Mouse (Mus musculus): Measurements from ENCODE around the gene Ercc6. TPM values are rescaled to one million over a fixed set of nuclear protein-coding genes. Genes with fewer than 3 reads are reported as not detected.
A peak's percentile ranks its signal among the peaks of the same experiment; 100 is the strongest.

The Ercc6 gene
- total and polyA plus RNA-seq, 2 experiments from 2014 or later: 9.9 to 16.8 TPM

DNA sequence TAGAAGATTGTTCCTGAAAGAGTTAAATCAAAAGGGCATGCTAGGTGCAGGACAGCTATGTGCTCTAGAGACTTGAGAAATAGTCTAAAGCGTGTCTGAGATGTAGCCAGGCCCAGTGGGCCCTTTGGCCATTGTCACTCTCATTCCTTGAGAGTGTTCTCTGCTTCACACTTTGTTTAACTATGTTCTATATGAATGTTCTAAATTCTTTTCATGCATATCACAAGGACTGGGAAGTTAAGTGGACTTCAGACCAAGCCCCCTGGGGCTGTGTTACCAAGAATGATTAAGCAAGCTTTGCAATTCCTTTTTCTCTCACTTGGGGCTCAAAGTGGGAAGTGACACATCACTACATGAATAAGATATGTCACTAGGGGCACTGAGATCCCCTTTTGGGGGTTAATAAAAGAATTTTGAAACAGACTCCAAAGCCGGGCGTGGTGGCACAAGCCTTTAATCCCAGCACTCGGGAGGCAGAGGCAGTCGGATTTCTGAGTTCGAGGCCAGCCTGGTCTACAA is 3.8 kb upstream of the Ercc6 start:
- 77% methylated on average over 6 of the region's 6 CpGs for WGBS
- ATAC-seq (ENCODE audit: low FRiP score): no peak
- no peak for TF ChIP-seq CTCF (IDR thresholded peaks at IDR 0.05)

DNA sequence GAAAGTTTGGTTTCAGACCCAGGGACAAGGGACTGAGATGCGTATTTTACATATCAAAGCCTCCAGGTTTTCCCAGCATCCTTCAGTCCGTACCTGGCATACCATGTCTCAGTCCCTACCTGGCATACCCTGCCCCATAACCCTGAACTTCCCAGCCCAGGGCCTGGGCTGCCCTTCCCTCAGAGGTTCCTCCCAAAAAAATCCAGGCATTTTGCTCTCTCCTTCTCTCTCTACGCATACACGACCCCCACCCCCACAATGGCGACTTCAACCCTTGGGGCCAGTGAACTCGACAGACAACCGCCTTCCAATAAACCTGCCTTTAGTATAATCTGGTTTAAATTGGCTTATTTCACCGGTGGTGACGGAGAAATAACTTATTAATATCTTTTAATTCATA is 409 bp upstream of the Ercc6 start:
- DNase-seq (ENCODE audit: low spot score) (no peak), ATAC-seq (ENCODE audit: low FRiP score) (peak; percentile 35; the same call in 1 of the 2 replicates)
- no peaks in the 10 kb centered on the region for H3K27me3 ChIP-seq (ENCODE audit: insufficient read depth, low read length)
- H3K36me3 ChIP-seq (ENCODE audit: insufficient read depth, low read length): 0 out of 2 replicates have a peak, but pooled peaks cover 8% of the 10 kb centered on the region
- 35% methylated on average over 9 of the region's 9 CpGs for WGBS
- H3K4me2 ChIP-seq (ENCODE audit: low read depth, low read length, poor library complexity, severe bottlenecking): peak overlapping the region; percentile 77
- H3K4me3 ChIP-seq (ENCODE audit: low read depth, low read length): peak overlapping the region; percentile 76
- no peak for TF ChIP-seq CTCF (IDR thresholded peaks at IDR 0.05)
- H3K9me3 ChIP-seq (ENCODE audit: low read length): no peaks in the 10 kb centered on the region
- H3K9ac ChIP-seq (replicated peaks; ENCODE audit: low read length, poor library complexity, severe bottlenecking): 0 out of 2 replicates have a peak overlapping the region, but pooled peaks have one; percentile 52
- H3K4me1 ChIP-seq (ENCODE audit: insufficient read depth, low read length): no peaks in the 10 kb centered on the region
- 0 out of 2 replicates have a peak overlapping the region, but pooled peaks have one; percentile 26 for H3K27ac ChIP-seq (ENCODE audit: low read depth, low read length)

More for the DNA sequence above, 3.8 kb upstream of the Ercc6 start:
- Histone ChIP-seq H3K9me3 (ENCODE audit: low read length) (no peaks in the 10 kb centered on the region), H3K27ac (ENCODE audit: low read depth, low read length) (no peak overlapping the region), H3K4me3 (ENCODE audit: low read depth, low read length) (no peak overlapping the region), H3K4me1 (ENCODE audit: insufficient read depth, low read length) (no peaks in the 10 kb centered on the region), H3K9ac (replicated peaks; ENCODE audit: low read length, poor library complexity, severe bottlenecking) (no peak overlapping the region), H3K27me3 (ENCODE audit: insufficient read depth, low read length) (no peaks in the 10 kb centered on the region), H3K36me3 (ENCODE audit: insufficient read depth, low read length) (no peaks in the 10 kb centered on the region), H3K4me2 (ENCODE audit: low read depth, low read length, poor library complexity, severe bottlenecking) (no peak overlapping the region)
- DNase-seq (ENCODE audit: low spot score): no peak

DNA sequence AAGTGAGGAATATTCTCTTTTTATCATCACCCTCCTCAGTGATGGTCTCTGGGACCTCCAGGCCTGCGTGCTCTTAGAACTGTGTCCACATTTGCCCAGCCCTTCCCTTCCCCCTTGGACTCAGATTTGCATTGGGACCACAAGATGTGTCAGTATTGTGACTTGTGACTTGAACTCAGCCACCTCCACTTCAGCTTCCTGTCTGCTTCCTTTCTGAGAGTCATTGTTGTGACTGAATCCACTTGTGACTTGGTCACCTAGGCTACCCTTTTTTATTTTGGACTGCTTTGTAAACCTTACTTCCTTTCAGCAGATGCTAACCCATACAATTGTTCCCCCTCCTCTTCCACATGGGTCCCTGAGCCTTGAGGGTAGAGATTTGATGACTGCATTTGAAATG is 2.8 kb downstream of the Ercc6 start:
- no peak overlapping the region for H3K4me2 ChIP-seq (ENCODE audit: low read depth, low read length, poor library complexity, severe bottlenecking)
- H3K27ac ChIP-seq (ENCODE audit: low read depth, low read length): no peak overlapping the region
- H3K4me3 ChIP-seq (ENCODE audit: low read depth, low read length): no peak overlapping the region
- no peaks in the 10 kb centered on the region for H3K27me3 ChIP-seq (ENCODE audit: insufficient read depth, low read length)
- whole genome bisulfite sequencing: 93% methylated on average over 1 of the region's 1 CpGs
- TF ChIP-seq CTCF (IDR thresholded peaks at IDR 0.05): no peak
- ATAC-seq (ENCODE audit: low FRiP score) (no peak), DNase-seq (ENCODE audit: low spot score) (no peak)
- H3K9me3 ChIP-seq (ENCODE audit: low read length): no peaks in the 10 kb centered on the region
- no peak overlapping the region for H3K9ac ChIP-seq (replicated peaks; ENCODE audit: low read length, poor library complexity, severe bottlenecking)
- H3K4me1 ChIP-seq (ENCODE audit: insufficient read depth, low read length): no peaks in the 10 kb centered on the region
- H3K36me3 ChIP-seq (ENCODE audit: insufficient read depth, low read length): peaks cover 24% of the 10 kb centered on the region

DNA sequence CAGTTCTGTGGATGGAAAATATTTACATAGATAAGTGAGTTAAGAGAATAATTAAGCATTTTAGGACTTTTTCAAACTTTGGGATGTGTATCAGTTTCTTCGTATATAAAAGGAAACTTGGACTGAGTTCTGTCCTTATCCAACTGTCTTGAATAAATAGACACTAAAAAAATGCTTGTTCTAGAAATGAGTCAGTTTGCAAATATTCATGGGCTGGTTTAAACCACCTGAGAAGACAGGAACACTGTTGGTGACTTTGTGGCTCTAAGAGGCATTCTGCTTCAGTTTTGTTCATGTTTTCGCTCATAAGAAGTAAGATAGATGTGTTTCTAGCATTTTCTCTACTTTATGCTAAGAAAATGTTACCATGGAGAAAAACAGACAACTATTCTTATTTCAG is 5.2 kb downstream of the Ercc6 start:
- DNase-seq (ENCODE audit: low spot score): no peak
- H3K9ac ChIP-seq (replicated peaks; ENCODE audit: low read length, poor library complexity, severe bottlenecking): no peak overlapping the region
- H3K36me3 ChIP-seq (ENCODE audit: insufficient read depth, low read length): peaks cover 31% of the 10 kb centered on the region
- ATAC-seq (ENCODE audit: low FRiP score): no peak
- H3K27ac ChIP-seq (ENCODE audit: low read depth, low read length): no peak overlapping the region
- no peak overlapping the region for H3K4me3 ChIP-seq (ENCODE audit: low read depth, low read length)
- H3K9me3 ChIP-seq (ENCODE audit: low read length): no peaks in the 10 kb centered on the region
- no peaks in the 10 kb centered on the region for H3K4me1 ChIP-seq (ENCODE audit: insufficient read depth, low read length)
- no peaks in the 10 kb centered on the region for H3K27me3 ChIP-seq (ENCODE audit: insufficient read depth, low read length)
- WGBS: 97% methylated on average over 2 of the region's 2 CpGs
- TF ChIP-seq CTCF (IDR thresholded peaks at IDR 0.05): no peak
- H3K4me2 ChIP-seq (ENCODE audit: low read depth, low read length, poor library complexity, severe bottlenecking): no peak overlapping the region

DNA sequence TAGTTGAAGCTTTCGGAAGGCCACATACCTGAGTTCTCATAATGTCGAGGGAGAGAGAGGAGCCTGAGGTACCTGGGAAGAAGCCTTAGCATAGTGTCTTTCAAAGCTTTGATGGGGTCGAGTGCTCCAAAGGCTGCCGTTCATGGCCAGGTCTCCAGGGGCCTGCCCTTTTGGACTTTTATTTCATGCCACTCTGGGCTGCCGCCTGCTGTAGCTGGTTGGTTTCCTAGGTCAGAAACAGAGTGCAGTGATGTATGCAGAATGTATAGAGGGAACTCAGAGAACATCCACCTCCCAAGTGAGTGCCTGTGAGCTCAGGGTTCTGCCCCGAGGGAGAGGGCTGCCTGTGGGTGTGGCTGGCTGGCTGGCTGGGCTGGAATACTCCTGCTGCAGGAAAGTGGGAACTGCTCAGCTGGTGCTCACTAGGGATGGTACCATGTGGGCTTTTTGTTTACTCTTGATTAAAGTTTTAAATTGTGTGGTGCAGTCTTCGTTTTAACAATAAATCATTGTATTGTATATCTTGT is 7.1 kb downstream of the Ercc6 start:
- Histone ChIP-seq H3K4me1 (ENCODE audit: insufficient read depth, low read length) (no peaks in the 10 kb centered on the region), H3K4me3 (ENCODE audit: low read depth, low read length) (no peak overlapping the region), H3K27ac (ENCODE audit: low read depth, low read length) (no peak overlapping the region), H3K27me3 (ENCODE audit: insufficient read depth, low read length) (no peaks in the 10 kb centered on the region), H3K9me3 (ENCODE audit: low read length) (no peaks in the 10 kb centered on the region), H3K9ac (replicated peaks; ENCODE audit: low read length, poor library complexity, severe bottlenecking) (no peak overlapping the region), H3K4me2 (ENCODE audit: low read depth, low read length, poor library complexity, severe bottlenecking) (no peak overlapping the region), H3K36me3 (ENCODE audit: insufficient read depth, low read length) (peaks cover 38% of the 10 kb centered on the region)
- TF ChIP-seq CTCF (IDR thresholded peaks at IDR 0.05): no peak
- WGBS: 79% methylated on average over 7 of the region's 7 CpGs
- no peak for DNase-seq (ENCODE audit: low spot score)
- no peak for ATAC-seq (ENCODE audit: low FRiP score)

DNA sequence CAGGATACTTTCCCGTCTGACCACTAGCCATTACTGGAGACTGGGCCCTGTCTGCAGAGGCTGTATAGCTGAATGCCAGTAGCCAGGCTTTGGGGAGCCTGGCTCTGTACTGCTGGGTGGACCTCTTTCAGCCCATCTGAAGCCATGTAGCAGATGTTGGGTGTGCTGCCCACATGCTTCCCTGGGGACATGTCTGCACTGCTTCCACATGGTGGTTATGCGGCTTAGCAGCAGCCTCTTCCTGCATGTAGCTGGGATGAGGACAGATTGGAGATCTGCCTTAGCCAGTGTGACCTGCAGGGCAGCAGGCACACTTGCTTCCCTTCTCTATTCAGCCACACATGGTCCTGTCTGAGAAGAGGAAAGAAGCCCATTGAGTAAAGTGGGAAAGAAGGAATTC is 9.0 kb downstream of the Ercc6 start:
- H3K9ac ChIP-seq (replicated peaks; ENCODE audit: low read length, poor library complexity, severe bottlenecking): no peak overlapping the region
- 72% methylated on average over 2 of the region's 2 CpGs for WGBS

More for the DNA sequence above, 9.0 kb downstream of the Ercc6 start:
- Histone ChIP-seq H3K4me1 (ENCODE audit: insufficient read depth, low read length) (no peaks in the 10 kb centered on the region), H3K27me3 (ENCODE audit: insufficient read depth, low read length) (no peaks in the 10 kb centered on the region), H3K27ac (ENCODE audit: low read depth, low read length) (no peak overlapping the region), H3K4me3 (ENCODE audit: low read depth, low read length) (no peak overlapping the region), H3K9me3 (ENCODE audit: low read length) (no peaks in the 10 kb centered on the region), H3K4me2 (ENCODE audit: low read depth, low read length, poor library complexity, severe bottlenecking) (no peak overlapping the region), H3K36me3 (ENCODE audit: insufficient read depth, low read length) (peaks cover 50% of the 10 kb centered on the region)
- no peak for DNase-seq (ENCODE audit: low spot score)
- TF ChIP-seq CTCF (IDR thresholded peaks at IDR 0.05): no peak
- ATAC-seq (ENCODE audit: low FRiP score): no peak

All from midbrain, postnatal 0 days (tissue).